Mouse (Mus musculus) kidney, adult 2 months (tissue): ENCODE results near the gene Cbln3.

ENCODE experiments used
- CTCF ChIP-seq: fragments of 200-500 bp; conservative IDR thresholded peaks from 2 replicates; pipeline ENCODE4 v1.5.1; 2011; ENCODE audit warnings: low read depth, mild to moderate bottlenecking, control low read depth, low read length, moderate library complexity, mixed read lengths; ENCODE audit not compliant: insufficient read depth, insufficient read length
- POLR2A ChIP-seq: fragments of 200-500 bp; IDR thresholded peaks from one replicate; pipeline ENCODE4 v1.6.1; 2011; ENCODE audit warnings: low read depth, low read length, control low read depth

DNA sequence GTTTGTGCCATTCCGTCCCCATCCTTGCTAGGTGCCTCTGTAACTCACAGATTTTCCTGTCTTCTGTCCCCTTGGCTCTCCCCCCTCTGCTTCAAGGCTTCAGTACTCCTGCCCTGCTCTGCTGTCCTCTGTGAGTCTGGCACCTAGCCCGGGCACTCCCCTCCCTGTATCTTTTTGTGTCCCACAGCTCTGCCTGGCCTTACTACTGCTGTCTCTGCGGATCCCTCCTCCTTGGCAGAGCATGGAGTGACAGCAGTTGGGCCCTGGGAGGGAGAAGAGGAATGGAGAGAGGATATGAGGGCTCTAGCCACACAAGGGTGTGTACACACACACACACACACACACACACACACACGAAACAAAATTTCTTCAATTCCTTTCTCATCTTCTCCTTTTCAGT is at the start of gene Cbln3:
- TF ChIP-seq POLR2A (no peak), CTCF (no peak)
